Mouse (Mus musculus): ENCODE results near the gene Gfy. TPM values are rescaled to one million over a fixed set of nuclear protein-coding genes. Genes with fewer than 3 reads are reported as not detected.

Gfy gene
- polyA plus RNA-seq, 1 experiment from 2014 or later = not detected

DNA sequence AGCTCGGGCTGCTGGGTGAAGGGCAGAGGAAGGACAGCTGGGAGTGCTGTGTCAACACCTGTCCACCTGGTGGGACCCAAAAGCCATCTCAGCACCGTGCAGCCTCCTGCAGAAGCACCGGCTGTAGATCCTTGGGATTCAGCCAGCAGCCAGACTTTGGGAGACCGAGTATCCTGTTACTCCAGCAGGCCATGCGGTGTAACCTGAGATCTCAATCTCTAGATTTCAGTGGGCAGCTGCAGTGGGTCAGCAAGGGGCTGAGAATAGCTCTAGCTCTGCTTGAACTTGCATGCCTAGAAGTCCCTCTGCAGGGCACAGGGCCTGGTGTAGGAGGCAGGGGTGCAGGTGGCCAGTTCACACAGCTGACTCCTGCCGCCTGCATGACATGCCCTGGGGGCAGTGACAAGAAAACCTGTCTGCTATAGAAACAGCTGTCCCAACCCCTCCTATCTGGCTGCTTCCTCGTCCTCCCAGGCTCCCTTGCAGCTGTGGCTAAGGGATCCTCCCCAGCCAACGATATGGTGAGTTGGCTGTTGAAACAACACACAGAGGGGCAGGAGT lies 12.5 kb upstream of the Gfy start:
- no peak overlapping the region for H3K27ac ChIP-seq
- WGBS = 29% methylated on average over 8 of the region's 8 CpGs
- no peak for ATAC-seq
- H3K36me3 ChIP-seq = no peaks in the 10 kb centered on the region
- peaks cover 35% of the 10 kb centered on the region for H3K27me3 ChIP-seq
- 0 out of 2 replicates have a peak overlapping the region, but pooled peaks have one; percentile 12 for H3K9ac ChIP-seq (replicated peaks)
- no peak overlapping the region for H3K4me2 ChIP-seq (replicated peaks)
- H3K4me3 ChIP-seq (replicated peaks) = no peak overlapping the region
- no peaks in the 10 kb centered on the region for H3K9me3 ChIP-seq
- H3K4me1 ChIP-seq (replicated peaks) = peaks cover 12% of the 10 kb centered on the region

DNA sequence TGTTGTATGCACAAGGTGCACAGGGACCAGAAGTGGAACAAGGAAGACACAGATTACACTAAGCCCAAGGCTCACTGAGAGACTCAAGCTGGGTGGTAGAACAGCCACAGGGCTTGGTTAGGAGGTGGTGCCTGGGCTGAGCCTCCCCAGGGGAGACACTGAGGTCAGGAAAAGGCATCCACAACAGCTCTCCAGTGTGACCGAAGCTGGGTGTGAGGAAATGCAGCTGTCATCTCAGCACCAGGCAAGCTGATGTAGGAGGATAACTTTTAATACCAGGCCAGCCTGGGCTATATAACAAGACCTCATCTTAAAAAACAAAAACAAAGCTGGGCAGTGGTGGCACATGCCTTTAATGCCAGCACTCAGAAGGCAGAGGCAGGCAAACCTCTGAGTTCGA lies 11.8 kb upstream of the Gfy start:
- Histone ChIP-seq H3K4me2 (replicated peaks) (no peak overlapping the region), H3K4me1 (replicated peaks) (peaks cover 14% of the 10 kb centered on the region), H3K36me3 (no peaks in the 10 kb centered on the region), H3K27me3 (peaks cover 42% of the 10 kb centered on the region), H3K27ac (no peak overlapping the region), H3K9ac (replicated peaks) (no peak overlapping the region), H3K4me3 (replicated peaks) (no peak overlapping the region), H3K9me3 (no peaks in the 10 kb centered on the region)
- ATAC-seq = no peak
- 87% methylated on average over 2 of the region's 2 CpGs for WGBS

DNA sequence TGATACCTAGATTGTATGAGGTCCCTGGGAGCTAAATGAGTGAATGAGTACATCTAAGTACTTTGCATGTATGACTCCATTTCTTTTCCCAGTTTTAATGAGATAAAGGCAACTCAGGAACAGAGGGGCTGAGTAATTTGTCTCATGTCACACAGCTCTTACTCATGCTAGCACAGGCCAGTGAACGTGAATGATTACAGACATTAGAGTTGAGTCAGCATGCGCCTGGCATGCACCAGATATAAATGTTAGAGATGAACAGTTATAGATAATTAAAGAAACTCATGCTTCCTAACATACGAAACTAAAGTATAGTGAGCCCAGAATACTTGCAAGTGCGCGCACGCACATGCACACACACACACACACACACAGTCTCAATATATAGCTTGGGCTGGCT lies 10.8 kb upstream of the Gfy start:
- Histone ChIP-seq H3K4me2 (replicated peaks) (no peak overlapping the region), H3K27me3 (peaks cover 51% of the 10 kb centered on the region), H3K27ac (no peak overlapping the region), H3K36me3 (no peaks in the 10 kb centered on the region), H3K4me3 (replicated peaks) (no peak overlapping the region), H3K9ac (replicated peaks) (no peak overlapping the region), H3K9me3 (no peaks in the 10 kb centered on the region), H3K4me1 (replicated peaks) (peaks cover 20% of the 10 kb centered on the region)
- 93% methylated on average over 6 of the region's 6 CpGs for WGBS
- no peak for ATAC-seq

DNA sequence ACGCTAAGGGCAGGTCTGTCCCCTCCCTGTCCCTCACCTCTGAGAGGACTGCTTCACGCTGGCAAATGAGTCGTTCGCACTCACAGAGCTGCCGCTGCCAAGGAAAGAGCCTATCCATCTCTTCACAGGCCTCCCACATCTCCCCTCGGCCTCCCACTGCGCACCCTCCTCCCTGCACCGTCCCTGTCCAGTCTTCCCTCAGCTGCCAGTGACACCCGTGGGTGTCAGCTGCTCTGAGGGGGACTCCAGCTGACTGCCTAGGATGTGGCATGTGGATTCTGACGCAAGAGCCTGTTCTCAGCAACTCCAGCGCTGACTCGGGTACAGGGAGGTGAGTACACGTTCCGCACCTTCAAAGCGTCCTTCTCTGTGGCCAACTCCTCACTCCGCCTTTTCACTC lies 10.2 kb upstream of the Gfy start:
- no peak for ATAC-seq
- Histone ChIP-seq H3K4me3 (replicated peaks) (no peak overlapping the region), H3K9me3 (no peaks in the 10 kb centered on the region), H3K27me3 (peaks cover 53% of the 10 kb centered on the region), H3K9ac (replicated peaks) (no peak overlapping the region), H3K4me2 (replicated peaks) (no peak overlapping the region), H3K36me3 (no peaks in the 10 kb centered on the region), H3K27ac (no peak overlapping the region), H3K4me1 (replicated peaks) (peaks cover 24% of the 10 kb centered on the region)
- 71% methylated on average over 16 of the region's 16 CpGs for WGBS

DNA sequence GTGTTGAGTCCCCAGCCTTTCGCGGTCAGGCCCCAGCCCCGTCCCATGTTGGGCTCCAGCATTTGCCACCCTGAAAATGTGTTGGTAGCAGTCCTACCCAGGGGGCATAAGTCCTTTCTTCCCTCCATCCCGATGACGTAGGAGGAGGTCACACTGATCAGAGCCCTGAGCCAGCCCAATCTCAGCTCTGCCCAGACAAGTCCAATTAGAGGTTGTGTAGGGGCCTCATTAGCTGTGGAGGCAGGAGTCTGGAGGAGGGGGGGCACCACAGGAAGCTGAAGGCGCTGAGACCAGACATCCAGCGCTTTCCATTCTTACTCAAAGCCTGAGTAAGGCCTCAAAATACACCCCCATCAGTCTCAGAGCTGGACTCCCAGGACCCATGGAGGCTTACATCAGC lies 6.6 kb upstream of the Gfy start:
- peaks cover 85% of the 10 kb centered on the region for H3K27me3 ChIP-seq

DNA sequence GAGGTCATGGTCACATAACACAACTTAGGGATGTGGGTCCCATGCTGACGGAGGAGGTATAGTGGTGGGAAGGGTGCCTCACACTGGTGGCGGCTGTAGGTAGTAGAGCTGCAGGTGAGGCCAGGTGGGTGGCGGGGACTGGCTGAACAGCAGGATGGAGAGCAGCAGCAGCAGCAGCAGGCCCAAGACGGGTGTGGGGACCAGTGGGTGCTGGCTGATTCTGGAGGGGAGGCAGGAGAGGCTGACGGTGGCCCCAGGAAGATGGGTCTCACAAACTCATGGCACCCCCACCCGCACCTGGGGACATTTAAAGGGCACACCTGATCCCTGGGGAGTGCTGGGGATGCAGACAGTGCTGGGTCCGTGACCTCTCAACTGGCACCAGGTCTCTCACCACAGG lies 4.3 kb upstream of the Gfy start:
- Histone ChIP-seq H3K9ac (replicated peaks) (no peak overlapping the region), H3K36me3 (no peaks in the 10 kb centered on the region), H3K4me2 (replicated peaks) (no peak overlapping the region), H3K27me3 (peaks cover 87% of the 10 kb centered on the region), H3K4me1 (replicated peaks) (peaks cover 41% of the 10 kb centered on the region), H3K4me3 (replicated peaks) (no peak overlapping the region), H3K27ac (no peak overlapping the region), H3K9me3 (no peaks in the 10 kb centered on the region)
- ATAC-seq = no peak
- WGBS = 65% methylated on average over 7 of the region's 7 CpGs

More for the DNA sequence above, 6.6 kb upstream of the Gfy start:
- Histone ChIP-seq H3K4me3 (replicated peaks) (no peak overlapping the region), H3K27ac (no peak overlapping the region), H3K9ac (replicated peaks) (no peak overlapping the region), H3K9me3 (no peaks in the 10 kb centered on the region), H3K4me2 (replicated peaks) (no peak overlapping the region), H3K4me1 (replicated peaks) (peaks cover 39% of the 10 kb centered on the region), H3K36me3 (no peaks in the 10 kb centered on the region)
- WGBS = 69% methylated on average over 7 of the region's 7 CpGs
- ATAC-seq = no peak

DNA sequence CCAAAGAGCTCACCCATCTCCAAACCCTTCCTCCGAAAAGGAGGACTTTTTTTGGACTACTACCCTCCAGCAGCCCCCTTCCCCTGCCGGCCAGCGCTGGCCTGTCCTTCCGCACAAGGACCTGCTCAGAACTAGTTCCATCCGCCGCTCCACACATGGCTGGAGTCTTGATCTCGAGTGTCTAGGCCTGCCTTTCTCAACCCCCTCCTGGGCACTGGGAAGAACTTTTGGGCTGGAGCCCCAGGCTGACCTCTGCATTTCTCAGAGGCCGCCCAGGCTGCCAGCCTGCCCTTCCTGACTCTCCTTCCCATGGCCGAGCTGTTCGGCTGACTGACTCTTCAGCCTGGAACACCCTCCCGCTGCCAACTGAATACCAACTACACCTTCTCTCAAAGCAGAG lies 3.2 kb upstream of the Gfy start:
- Histone ChIP-seq H3K27me3 (peaks cover 94% of the 10 kb centered on the region), H3K9me3 (no peaks in the 10 kb centered on the region), H3K9ac (replicated peaks) (peak overlapping the region; percentile 49), H3K4me1 (replicated peaks) (peaks cover 41% of the 10 kb centered on the region), H3K36me3 (no peaks in the 10 kb centered on the region), H3K4me3 (replicated peaks) (peak overlapping the region; percentile 33), H3K27ac (no peak overlapping the region), H3K4me2 (replicated peaks) (peak overlapping the region; percentile 55)
- 14% methylated on average over 11 of the region's 11 CpGs for WGBS
- peak; percentile 44 for ATAC-seq

DNA sequence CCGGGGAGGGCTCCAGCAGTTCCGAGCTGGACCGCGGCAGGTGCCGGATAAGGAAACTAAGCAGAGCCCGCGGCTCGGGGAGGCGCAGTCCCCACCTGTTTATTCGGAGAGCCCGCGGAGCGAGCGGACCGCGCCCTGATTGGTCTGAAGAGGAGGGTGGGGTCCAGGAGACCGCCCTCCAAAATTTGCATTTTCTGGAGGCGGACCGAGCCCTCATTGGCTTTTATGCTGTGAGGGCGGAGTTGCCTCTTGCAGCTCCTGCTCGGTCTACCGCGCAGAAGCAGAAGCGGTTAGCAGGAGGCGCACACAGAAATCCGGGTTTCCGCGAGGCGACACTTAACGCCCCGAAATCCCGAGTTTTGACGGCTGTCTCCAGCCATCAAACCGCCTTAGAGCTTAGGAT lies 2.8 kb upstream of the Gfy start:
- peaks cover 98% of the 10 kb centered on the region for H3K27me3 ChIP-seq
- H3K36me3 ChIP-seq = no peaks in the 10 kb centered on the region
- H3K4me1 ChIP-seq (replicated peaks) = peaks cover 41% of the 10 kb centered on the region
- H3K9me3 ChIP-seq = no peaks in the 10 kb centered on the region
- H3K27ac ChIP-seq = no peak overlapping the region
- peak overlapping the region; percentile 49 for H3K9ac ChIP-seq (replicated peaks)
- WGBS = under 1% methylated on average over 34 of the region's 34 CpGs
- peak; percentile 83 for ATAC-seq
- peak overlapping the region; percentile 55 for H3K4me2 ChIP-seq (replicated peaks)
- H3K4me3 ChIP-seq (replicated peaks) = peak overlapping the region; percentile 33

DNA sequence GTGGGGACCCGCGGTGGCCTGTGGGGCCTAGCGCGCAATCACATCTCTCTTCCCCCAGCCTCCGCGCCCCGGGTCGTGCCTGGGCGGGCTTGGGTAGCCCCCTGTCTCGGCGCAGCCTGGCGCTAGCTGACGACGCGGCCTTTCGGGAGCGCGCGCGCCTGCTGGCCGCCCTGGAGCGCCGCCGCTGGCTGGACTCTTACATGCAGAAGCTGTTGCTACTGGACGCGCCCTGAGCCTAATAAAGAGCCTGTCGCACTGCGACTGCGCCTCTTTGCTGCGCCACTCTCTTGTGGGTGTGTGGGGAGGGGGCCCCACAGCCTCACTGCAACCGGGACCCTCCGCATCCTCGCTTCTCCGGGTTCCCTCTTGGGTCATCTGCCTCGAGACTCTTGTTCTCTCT lies 2.2 kb upstream of the Gfy start:
- Histone ChIP-seq H3K4me1 (replicated peaks) (peaks cover 44% of the 10 kb centered on the region), H3K27ac (no peak overlapping the region), H3K9me3 (no peaks in the 10 kb centered on the region), H3K4me3 (replicated peaks) (peak overlapping the region; percentile 33), H3K9ac (replicated peaks) (no peak overlapping the region; the same call in 1 of the 2 replicates), H3K4me2 (replicated peaks) (peak overlapping the region; percentile 55), H3K27me3 (peaks cover 98% of the 10 kb centered on the region), H3K36me3 (no peaks in the 10 kb centered on the region)
- 4% methylated on average over 35 of the region's 35 CpGs for WGBS
- 0 out of 2 replicates have a peak, but pooled peaks have one; percentile 5 for ATAC-seq

DNA sequence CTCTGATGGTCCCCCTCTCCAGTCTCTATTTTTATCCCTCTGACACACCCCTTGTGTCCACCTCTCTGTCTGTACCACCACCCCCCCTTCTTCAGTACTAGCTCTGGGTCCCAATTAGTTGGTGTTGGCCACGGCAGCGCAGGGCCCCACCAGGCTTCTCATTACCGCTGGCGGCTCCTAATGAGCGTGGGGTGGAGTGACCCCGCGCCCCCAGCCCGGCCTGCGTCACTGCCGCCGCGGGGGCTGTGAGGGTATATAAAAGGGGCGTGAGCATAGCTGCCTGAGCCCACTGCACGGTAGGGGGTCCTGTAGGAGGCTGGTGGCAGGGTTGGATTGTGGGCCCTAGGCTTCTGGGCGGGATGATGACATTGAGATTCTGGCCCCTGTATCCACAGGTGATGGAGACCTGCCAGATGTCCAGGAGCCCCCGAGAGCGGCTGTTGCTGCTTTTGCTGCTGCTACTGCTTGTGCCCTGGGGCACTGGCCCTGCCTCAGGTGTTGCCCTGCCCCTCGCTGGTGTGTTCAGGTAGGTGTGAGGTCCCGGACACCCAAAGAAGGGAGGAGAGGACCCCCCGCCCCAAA lies 1.6 kb upstream of the Gfy start, which contains the start of gene Pth2:
Gene Pth2 (plus strand): TSS at position 100 of the 582 bp plus-strand sequence.
- no peak for ATAC-seq
- H3K27me3 ChIP-seq = peaks cover 98% of the 10 kb centered on the region
- H3K9me3 ChIP-seq = no peaks in the 10 kb centered on the region
- no peak within 1 kb of the TSS; the same call in 1 of the 2 replicates for H3K9ac ChIP-seq (replicated peaks)
- peak within 1 kb of the TSS; percentile 33 for H3K4me3 ChIP-seq (replicated peaks)
- H3K4me2 ChIP-seq (replicated peaks) = peak within 1 kb of the TSS; percentile 55
- H3K4me1 ChIP-seq (replicated peaks) = peaks cover 45% of the 10 kb centered on the region
- H3K36me3 ChIP-seq = no peaks in the 10 kb centered on the region
- WGBS = 21% methylated on average over 20 of the region's 20 CpGs
- H3K27ac ChIP-seq = no peak within 1 kb of the TSS

DNA sequence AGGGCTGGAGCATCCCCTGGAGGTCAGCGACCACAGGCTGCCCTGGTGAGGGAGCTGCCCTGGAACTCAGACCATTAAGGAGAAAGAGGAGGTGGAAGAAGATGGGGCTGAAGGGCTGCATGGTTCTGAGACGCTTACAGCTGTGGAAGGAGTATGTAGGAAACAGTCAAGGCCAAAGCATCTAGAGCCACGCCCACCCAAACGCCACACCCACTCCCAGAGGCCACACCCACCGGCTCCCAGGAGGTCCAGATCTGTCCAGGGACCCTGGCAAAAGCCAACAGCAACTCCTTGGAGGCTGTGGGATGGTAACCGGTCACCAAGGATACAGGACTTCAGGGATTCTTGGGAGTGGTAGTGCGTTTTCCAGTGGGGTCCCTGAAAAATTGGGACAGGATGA lies 819 bp downstream of the Gfy start:
- Histone ChIP-seq H3K4me3 (replicated peaks) (no peak overlapping the region), H3K27me3 (peaks cover 99% of the 10 kb centered on the region), H3K9ac (replicated peaks) (no peak overlapping the region), H3K27ac (no peak overlapping the region), H3K36me3 (no peaks in the 10 kb centered on the region), H3K4me2 (replicated peaks) (no peak overlapping the region), H3K9me3 (no peaks in the 10 kb centered on the region), H3K4me1 (replicated peaks) (peaks cover 39% of the 10 kb centered on the region)
- no peak for ATAC-seq
- 16% methylated on average over 7 of the region's 7 CpGs for WGBS

DNA sequence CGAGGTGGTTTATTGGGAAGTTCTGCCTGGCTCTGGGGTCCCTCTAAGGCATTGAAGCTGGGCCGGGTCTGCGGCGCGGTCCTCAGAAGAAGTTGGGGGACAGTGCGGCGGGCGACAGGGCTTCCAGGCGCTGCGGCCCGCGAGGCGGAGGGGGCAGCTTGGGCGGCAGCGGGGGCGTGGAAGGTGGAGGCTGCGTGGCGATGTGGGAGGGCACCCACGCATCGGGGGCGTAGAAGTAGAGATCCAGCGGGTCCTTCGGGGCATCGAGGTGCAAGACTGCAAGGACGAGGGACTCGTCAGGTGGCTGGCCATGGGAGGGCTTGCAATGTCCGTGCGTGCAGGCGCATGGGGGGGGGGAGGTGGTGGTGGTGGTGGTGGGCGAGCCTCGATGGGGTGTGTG lies 3.0 kb downstream of the Gfy start:
- no peak for ATAC-seq
- Histone ChIP-seq H3K27me3 (peaks cover 87% of the 10 kb centered on the region), H3K4me2 (replicated peaks) (peak overlapping the region; percentile 28), H3K4me1 (replicated peaks) (peaks cover 26% of the 10 kb centered on the region), H3K4me3 (replicated peaks) (peak overlapping the region; percentile 13), H3K9ac (replicated peaks) (no peak overlapping the region), H3K36me3 (no peaks in the 10 kb centered on the region), H3K27ac (no peak overlapping the region), H3K9me3 (no peaks in the 10 kb centered on the region)
- WGBS = 2% methylated on average over 31 of the region's 31 CpGs

All from midbrain, embryonic 13.5 days (tissue).